Mouse (Mus musculus) kidney, adult 2 months (tissue): ENCODE measurements around the gene Gm30191.

Experiments
- CTCF ChIP-seq: fragments of 200-500 bp; conservative IDR thresholded peaks from 2 replicates; pipeline ENCODE4 v1.5.1; 2011; ENCODE audit warnings: low read depth, mild to moderate bottlenecking, control low read depth, low read length, moderate library complexity, mixed read lengths; ENCODE audit not compliant: insufficient read depth, insufficient read length
- POLR2A ChIP-seq: fragments of 200-500 bp; IDR thresholded peaks from one replicate; pipeline ENCODE4 v1.6.1; 2011; ENCODE audit warnings: low read depth, low read length, control low read depth

DNA sequence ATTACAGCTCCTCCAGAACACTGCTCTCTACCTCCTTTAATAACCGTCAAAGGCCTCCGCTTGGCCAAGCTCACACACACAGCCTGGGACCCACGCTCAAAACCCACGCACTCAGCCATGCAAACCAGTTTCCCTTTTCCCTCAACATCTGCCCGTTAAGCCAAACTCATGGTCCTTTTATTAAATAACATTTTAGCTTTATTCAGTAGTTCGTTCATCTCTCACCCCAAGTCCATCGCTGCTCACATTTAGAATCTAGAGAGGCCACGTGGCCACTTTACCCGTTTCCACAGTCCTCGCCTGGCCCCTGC lies 4.2 kb downstream of the Gm30191 start:
- no peak for TF ChIP-seq CTCF
- TF ChIP-seq POLR2A = no peak
